8 mouse cellular contexts compared by ENCODE assay signal in the genomic region with DNA sequence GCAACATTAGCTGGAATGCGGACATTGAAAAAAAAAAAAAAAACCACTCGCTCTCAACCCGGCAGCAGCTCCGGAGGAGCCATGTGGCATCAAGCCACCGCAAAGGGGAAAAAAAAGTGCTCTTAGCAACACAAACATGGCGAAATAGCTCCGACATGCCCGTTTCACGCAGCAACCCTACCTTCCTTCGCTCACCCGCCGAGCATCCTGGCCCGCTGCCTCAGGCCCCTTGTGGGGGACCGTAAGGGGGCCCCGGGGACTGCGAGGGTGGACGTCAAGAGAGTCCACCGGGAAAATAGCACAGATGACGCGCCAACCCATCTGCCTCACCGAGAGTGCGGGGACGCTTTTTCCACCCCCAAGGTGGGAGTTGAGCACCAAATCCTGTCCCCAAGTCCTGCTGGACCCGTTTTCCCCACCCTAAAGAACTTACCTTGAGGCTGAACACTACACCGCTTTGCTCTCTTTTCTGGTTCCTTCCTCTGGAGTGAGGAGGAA.
DNase-seq lines count a peak whose midpoint lies in the region; ATAC-seq and TF ChIP-seq lines count a peak whose summit lies in the region.

No protein-coding gene starts in this region.

- no peak for TF ChIP-seq EP300 in stomach, postnatal 0 days (optimal IDR thresholded peaks at IDR 0.05)

- under 1% methylated on average over 24 of the region's 25 CpGs for WGBS in hindbrain, embryonic 15.5 days
- WGBS in limb, embryonic 10.5 days, result under 1% methylated on average over 25 of the region's 25 CpGs
- WGBS in midbrain, embryonic 12.5 days, result 0% methylated on average over 25 of the region's 25 CpGs
- WGBS in stomach, postnatal 0 days, result 0% methylated on average over 25 of the region's 25 CpGs

- DNase-seq in adrenal gland, adult 18-20 months (ENCODE audit: low spot score in 2 of 2), result peak; percentile 52 to 53
- DNase-seq in adrenal gland, postnatal 4 days (ENCODE audit: low spot score in 2 of 2), result no peak
- DNase-seq in gastrocnemius, adult 2 months, result peak; percentile 82
- peak; percentile 69 for DNase-seq in limb, embryonic 10.5 days (ENCODE audit: low spot score)
- DNase-seq in stomach, postnatal 0 days (ENCODE audit: low spot score), result peak; percentile 57

- no peaks in the 10 kb centered on the region for H3K9me3 ChIP-seq in hindbrain, embryonic 15.5 days
- no peaks in the 10 kb centered on the region for H3K9me3 ChIP-seq in limb, embryonic 10.5 days (replicated peaks)
- H3K9me3 ChIP-seq in midbrain, embryonic 12.5 days, result no peaks in the 10 kb centered on the region
- no peaks in the 10 kb centered on the region for H3K9me3 ChIP-seq in stomach, postnatal 0 days (ENCODE audit: control insufficient read depth, low read length)

- H3K27ac ChIP-seq in brown adipose tissue, adult 24 weeks (replicated peaks; ENCODE audit: low read depth, low read length), result peak overlapping the region; percentile 98
- peak overlapping the region; percentile 98 for H3K27ac ChIP-seq in gastrocnemius, adult 2 months
- H3K27ac ChIP-seq in hindbrain, embryonic 15.5 days (replicated peaks), result no peak overlapping the region; the same call in 1 of the 2 replicates
- H3K27ac ChIP-seq in limb, embryonic 10.5 days, result no peak overlapping the region
- H3K27ac ChIP-seq in midbrain, embryonic 12.5 days (replicated peaks), result no peak overlapping the region
- H3K27ac ChIP-seq in stomach, postnatal 0 days (replicated peaks), result 0 out of 2 replicates have a peak overlapping the region, but pooled peaks have one; percentile 49

- peak overlapping the region; percentile 37 for H3K9ac ChIP-seq in hindbrain, embryonic 15.5 days
- peak overlapping the region; percentile 61; the same call in 1 of the 2 replicates for H3K9ac ChIP-seq in midbrain, embryonic 12.5 days (replicated peaks)
- H3K9ac ChIP-seq in stomach, postnatal 0 days (ENCODE audit: low read length), result peak overlapping the region; percentile 51

- peaks cover 6% of the 10 kb centered on the region for H3K4me1 ChIP-seq in brown adipose tissue, adult 24 weeks (ENCODE audit: control insufficient read depth, insufficient read depth, insufficient read length, low read length)
- peaks cover 44% of the 10 kb centered on the region for H3K4me1 ChIP-seq in hindbrain, embryonic 15.5 days (replicated peaks)
- H3K4me1 ChIP-seq in limb, embryonic 10.5 days, result peaks cover 44% of the 10 kb centered on the region
- H3K4me1 ChIP-seq in midbrain, embryonic 12.5 days, result peaks cover 45% of the 10 kb centered on the region
- 0 out of 2 replicates have a peak, but pooled peaks cover 11% of the 10 kb centered on the region for H3K4me1 ChIP-seq in stomach, postnatal 0 days (replicated peaks; ENCODE audit: control insufficient read depth, insufficient read depth)

- peak overlapping the region; percentile 90 for H3K4me3 ChIP-seq in brown adipose tissue, adult 24 weeks (ENCODE audit: insufficient read depth, low read depth, low read length)
- peak overlapping the region; percentile 80 for H3K4me3 ChIP-seq in gastrocnemius, adult 2 months
- H3K4me3 ChIP-seq in hindbrain, embryonic 15.5 days, result peak overlapping the region; percentile 93
- peak overlapping the region; percentile 80 for H3K4me3 ChIP-seq in limb, embryonic 10.5 days
- peak overlapping the region; percentile 76 for H3K4me3 ChIP-seq in midbrain, embryonic 12.5 days
- peak overlapping the region; percentile 64 for H3K4me3 ChIP-seq in stomach, postnatal 0 days (ENCODE audit: low read depth, low read length)

- H3K4me2 ChIP-seq in hindbrain, embryonic 15.5 days, result peak overlapping the region; percentile 100
- H3K4me2 ChIP-seq in midbrain, embryonic 12.5 days (replicated peaks), result peak overlapping the region; percentile 100
- peak overlapping the region; percentile 97 for H3K4me2 ChIP-seq in stomach, postnatal 0 days (replicated peaks; ENCODE audit: low read depth)

- no peaks in the 10 kb centered on the region for H3K36me3 ChIP-seq in hindbrain, embryonic 15.5 days
- no peaks in the 10 kb centered on the region for H3K36me3 ChIP-seq in limb, embryonic 10.5 days
- H3K36me3 ChIP-seq in midbrain, embryonic 12.5 days, result no peaks in the 10 kb centered on the region
- H3K36me3 ChIP-seq in stomach, postnatal 0 days (ENCODE audit: control insufficient read depth, insufficient read depth, low read length), result no peaks in the 10 kb centered on the region

- H3K27me3 ChIP-seq in hindbrain, embryonic 15.5 days, result peaks cover 26% of the 10 kb centered on the region
- H3K27me3 ChIP-seq in limb, embryonic 10.5 days (ENCODE audit: low read depth, poor library complexity, severe bottlenecking), result peaks cover 87% of the 10 kb centered on the region
- peaks cover 67% of the 10 kb centered on the region for H3K27me3 ChIP-seq in midbrain, embryonic 12.5 days
- 0 out of 2 replicates have a peak, but pooled peaks cover 2% of the 10 kb centered on the region for H3K27me3 ChIP-seq in stomach, postnatal 0 days (ENCODE audit: control insufficient read depth, insufficient read depth, low read length)

- no peak for TF ChIP-seq CTCF in gastrocnemius, adult 2 months (IDR thresholded peaks at IDR 0.05)
- TF ChIP-seq CTCF in stomach, postnatal 0 days (IDR thresholded peaks at IDR 0.05; ENCODE audit: low read depth), result no peak

- intact Hi-C loops in gastrocnemius, adult 2 months (cut with DNase I), result loop anchor here (5.0 kb wide), 2 partner anchors 180 to 240 kb away; partner anchors contain the start of gene Mkln1

- ATAC-seq in hindbrain, embryonic 15.5 days (ENCODE audit: low FRiP score, low read depth), result no peak
- no peak for ATAC-seq in midbrain, embryonic 12.5 days (ENCODE audit: low FRiP score, low read depth)
- no peak for ATAC-seq in stomach, postnatal 0 days (ENCODE audit: low FRiP score, low TSS enrichment)

Comparison
In these comparisons a context has a peak if more than half of its experiments do, and no peak if none do; other contexts are left out.
1. DNase-seq: peak in adrenal gland, adult 18-20 months (2 of 2), gastrocnemius, adult 2 months (single experiment), limb, embryonic 10.5 days (single experiment) and stomach, postnatal 0 days (single experiment); none in adrenal gland, postnatal 4 days (0 of 2).
2. H3K27ac ChIP-seq: peak in brown adipose tissue, adult 24 weeks (single experiment), gastrocnemius, adult 2 months (single experiment) and stomach, postnatal 0 days (single experiment); none in hindbrain, embryonic 15.5 days (single experiment), limb, embryonic 10.5 days (single experiment) and midbrain, embryonic 12.5 days (single experiment).
3. Peak in every context shown above with its lines, with median percentiles within 50 percentile points of each other: H3K4me3 ChIP-seq, H3K4me2 ChIP-seq and H3K9ac ChIP-seq.